Mouse (Mus musculus) limb, embryonic 13.5 days (tissue): ENCODE data around the gene 3110082I17Rik. TPM values are rescaled to one million over a fixed set of nuclear protein-coding genes. Genes with fewer than 3 reads are reported as not detected.
A peak's percentile ranks its signal among the peaks of the same experiment; 100 is the strongest.

Source experiments
- ATAC-seq: fragments of 200-750 bp; cut with Nextera tagmentation; 2 replicates; pipeline ENCODE4 v1.8.0; 2017; ENCODE audit warnings: low read depth, moderate number of reproducible peaks, moderate TSS enrichment; ENCODE audit not compliant: low FRiP score
- H3K27ac ChIP-seq: fragments of 300-500 bp; sonication (generic); 2 replicates; pipeline ENCODE4 v1.5.1; 2015; ENCODE audit warnings: inconsistent platforms, mild to moderate bottlenecking, moderate library complexity
- H3K27me3 ChIP-seq: fragments of 300-500 bp; sonication (generic); 2 replicates; pipeline ENCODE4 v1.6.1; 2015; ENCODE audit warnings: mild to moderate bottlenecking, inconsistent platforms
- H3K36me3 ChIP-seq: fragments of 300-500 bp; sonication (generic); 2 replicates; pipeline ENCODE4 v1.6.1; 2015; ENCODE audit warnings: inconsistent platforms, mild to moderate bottlenecking, moderate library complexity
- H3K4me1 ChIP-seq: fragments of 300-500 bp; sonication (generic); 2 replicates; pipeline ENCODE4 v1.6.1; 2015; ENCODE audit warnings: inconsistent platforms
- H3K4me2 ChIP-seq: fragments of 300-500 bp; sonication (generic); replicated peaks from 2 replicates; pipeline ENCODE4 v1.6.1; 2015; ENCODE audit warnings: inconsistent platforms, mild to moderate bottlenecking, moderate library complexity
- H3K4me3 ChIP-seq: fragments of 300-500 bp; sonication (generic); 2 replicates; pipeline ENCODE4 v1.5.1; 2015; ENCODE audit warnings: moderate library complexity, mild to moderate bottlenecking, inconsistent platforms
- H3K9ac ChIP-seq: fragments of 300-500 bp; sonication (generic); 2 replicates; pipeline ENCODE4 v1.6.1; 2015; ENCODE audit warnings: mild to moderate bottlenecking, inconsistent platforms
- H3K9me3 ChIP-seq: fragments of 300-500 bp; sonication (generic); 2 replicates; pipeline ENCODE4 v1.6.1; 2016; ENCODE audit warnings: inconsistent platforms
- WGBS: fragments of 180-500 bp; shearing (Covaris S2); methylation state at CpG from one replicate; pipeline ENCODE4 v1.1.7; 2015; 5-methylcytosine and 5-hydroxymethylcytosine counted together
- polyA plus RNA-seq: library from polyadenylated mRNA; unstranded; fragments of >200 nt; fragmentation: Nextera tagmentation; extraction: Ambion mirVana; gene quantifications from 2 replicates; pipeline ENCODE4 v1.2.1, GENCODE M21; 2015

The 3110082I17Rik gene
- polyA plus RNA-seq, 1 experiment from 2014 or later = 32.6 TPM

GRCm38 (mm10) chr5:139416942-139417341 is 43.4 kb downstream of the 3110082I17Rik start:
- no peak for ATAC-seq
- H3K36me3 ChIP-seq = peaks cover 15% of the 10 kb centered on the region; the same call in 1 of the 2 replicates
- H3K27me3 ChIP-seq = no peaks in the 10 kb centered on the region
- H3K4me1 ChIP-seq = peaks cover 35% of the 10 kb centered on the region
- H3K27ac ChIP-seq = no peak overlapping the region
- H3K4me3 ChIP-seq = no peak overlapping the region
- no peaks in the 10 kb centered on the region; the same call in 1 of the 2 replicates for H3K9me3 ChIP-seq
- H3K4me2 ChIP-seq = no peak overlapping the region
- 93% methylated on average over 4 of the region's 4 CpGs for WGBS
- no peak overlapping the region for H3K9ac ChIP-seq

GRCm38 (mm10) chr5:139415001-139415400 is 45.3 kb downstream of the 3110082I17Rik start:
- no peak for ATAC-seq
- H3K4me1 ChIP-seq = peaks cover 33% of the 10 kb centered on the region
- 86% methylated on average over 5 of the region's 5 CpGs for WGBS

GRCm38 (mm10) chr5:139413545-139413944 is 46.8 kb downstream of the 3110082I17Rik start:
- H3K4me3 ChIP-seq = no peak overlapping the region
- H3K9ac ChIP-seq = no peak overlapping the region
- H3K36me3 ChIP-seq = peaks cover 15% of the 10 kb centered on the region; the same call in 1 of the 2 replicates
- no peaks in the 10 kb centered on the region; the same call in 1 of the 2 replicates for H3K9me3 ChIP-seq
- no peaks in the 10 kb centered on the region for H3K27me3 ChIP-seq
- H3K4me1 ChIP-seq = peaks cover 32% of the 10 kb centered on the region
- 49% methylated on average over 4 of the region's 4 CpGs for WGBS
- H3K27ac ChIP-seq = no peak overlapping the region
- H3K4me2 ChIP-seq = no peak overlapping the region
- no peak for ATAC-seq

More at GRCm38 (mm10) chr5:139415001-139415400, 45.3 kb downstream of the 3110082I17Rik start:
- H3K27me3 ChIP-seq = no peaks in the 10 kb centered on the region
- H3K4me3 ChIP-seq = no peak overlapping the region
- no peak overlapping the region; the same call in 1 of the 2 replicates for H3K9ac ChIP-seq
- H3K9me3 ChIP-seq = no peaks in the 10 kb centered on the region; the same call in 1 of the 2 replicates
- H3K36me3 ChIP-seq = peaks cover 15% of the 10 kb centered on the region; the same call in 1 of the 2 replicates
- no peak overlapping the region for H3K27ac ChIP-seq
- H3K4me2 ChIP-seq = no peak overlapping the region

- no peak for ATAC-seq
- H3K9me3 ChIP-seq = no peaks in the 10 kb centered on the region
Measured at GRCm38 (mm10) chr5:139411665-139412314, 48.5 kb downstream of the 3110082I17Rik start.

GRCm38 (mm10) chr5:139411117-139411516 is 49.2 kb downstream of the 3110082I17Rik start:
- Histone ChIP-seq H3K27ac (no peak overlapping the region), H3K4me2 (no peak overlapping the region), H3K4me1 (peaks cover 48% of the 10 kb centered on the region), H3K27me3 (no peaks in the 10 kb centered on the region), H3K9ac (no peak overlapping the region), H3K4me3 (no peak overlapping the region), H3K36me3 (peaks cover 9% of the 10 kb centered on the region; the same call in 1 of the 2 replicates), H3K9me3 (no peaks in the 10 kb centered on the region)
- ATAC-seq = no peak
- 91% methylated on average over 6 of the region's 6 CpGs for WGBS

More at GRCm38 (mm10) chr5:139411665-139412314, 48.5 kb downstream of the 3110082I17Rik start:
- Histone ChIP-seq H3K27ac (no peak overlapping the region), H3K4me3 (no peak overlapping the region), H3K9ac (no peak overlapping the region), H3K36me3 (peaks cover 10% of the 10 kb centered on the region; the same call in 1 of the 2 replicates), H3K4me2 (no peak overlapping the region), H3K27me3 (no peaks in the 10 kb centered on the region), H3K4me1 (peaks cover 44% of the 10 kb centered on the region)
- 82% methylated on average over 15 of the region's 15 CpGs for WGBS

- no peak overlapping the region for H3K4me2 ChIP-seq
- H3K27ac ChIP-seq = no peak overlapping the region
- no peak overlapping the region for H3K4me3 ChIP-seq
- H3K27me3 ChIP-seq = no peaks in the 10 kb centered on the region
- no peak for ATAC-seq
- H3K9ac ChIP-seq = no peak overlapping the region
- no peaks in the 10 kb centered on the region for H3K9me3 ChIP-seq
- peaks cover 58% of the 10 kb centered on the region for H3K4me1 ChIP-seq
- H3K36me3 ChIP-seq = peaks cover 8% of the 10 kb centered on the region; the same call in 1 of the 2 replicates
- WGBS = 90% methylated on average over 4 of the region's 4 CpGs
Measured at GRCm38 (mm10) chr5:139410056-139410455, 50.3 kb downstream of the 3110082I17Rik start.

- Histone ChIP-seq H3K4me2 (no peak overlapping the region), H3K27ac (peak overlapping the region; percentile 6; the same call in 1 of the 2 replicates), H3K36me3 (peaks cover 1% of the 10 kb centered on the region; the same call in 1 of the 2 replicates), H3K9me3 (no peaks in the 10 kb centered on the region), H3K4me3 (no peak overlapping the region), H3K9ac (0 out of 2 replicates have a peak overlapping the region, but pooled peaks have one; percentile 35), H3K4me1 (peaks cover 61% of the 10 kb centered on the region), H3K27me3 (no peaks in the 10 kb centered on the region)
- ATAC-seq = no peak
- WGBS = 71% methylated on average over 12 of the region's 12 CpGs
Measured at GRCm38 (mm10) chr5:139409412-139409811, 50.9 kb downstream of the 3110082I17Rik start.

GRCm38 (mm10) chr5:139408511-139408910 is 51.8 kb downstream of the 3110082I17Rik start:
- no peaks in the 10 kb centered on the region for H3K9me3 ChIP-seq
- H3K36me3 ChIP-seq = no peaks in the 10 kb centered on the region
- ATAC-seq = no peak
- H3K4me1 ChIP-seq = peaks cover 52% of the 10 kb centered on the region
- H3K9ac ChIP-seq = no peak overlapping the region
- H3K4me2 ChIP-seq = no peak overlapping the region; the same call in 1 of the 2 replicates
- no peak overlapping the region for H3K27ac ChIP-seq
- no peaks in the 10 kb centered on the region for H3K27me3 ChIP-seq
- H3K4me3 ChIP-seq = no peak overlapping the region
- 85% methylated on average over 7 of the region's 7 CpGs for WGBS

- 0 out of 2 replicates have a peak overlapping the region, but pooled peaks have one; percentile 31 for H3K9ac ChIP-seq
- 74% methylated on average over 14 of the region's 14 CpGs for whole genome bisulfite sequencing
- no peaks in the 10 kb centered on the region for H3K9me3 ChIP-seq
- no peaks in the 10 kb centered on the region for H3K36me3 ChIP-seq
- peaks cover 45% of the 10 kb centered on the region for H3K4me1 ChIP-seq
- no peak; the same call in 1 of the 2 replicates for ATAC-seq
- peak overlapping the region; percentile 43 for H3K4me2 ChIP-seq
- peak overlapping the region; percentile 67 for H3K27ac ChIP-seq
- H3K4me3 ChIP-seq = 0 out of 2 replicates have a peak overlapping the region, but pooled peaks have one; percentile 1
- no peaks in the 10 kb centered on the region for H3K27me3 ChIP-seq
Measured at GRCm38 (mm10) chr5:139407121-139407885, 53.0 kb downstream of the 3110082I17Rik start.

- Histone ChIP-seq H3K9ac (no peak overlapping the region), H3K4me2 (peak overlapping the region; percentile 43), H3K9me3 (no peaks in the 10 kb centered on the region), H3K36me3 (no peaks in the 10 kb centered on the region), H3K4me3 (no peak overlapping the region), H3K4me1 (peaks cover 45% of the 10 kb centered on the region), H3K27ac (peak overlapping the region; percentile 52), H3K27me3 (no peaks in the 10 kb centered on the region)
- WGBS = 62% methylated on average over 3 of the region's 3 CpGs
- peak; percentile 21; the same call in 1 of the 2 replicates for ATAC-seq
Measured at GRCm38 (mm10) chr5:139405953-139406352, 54.4 kb downstream of the 3110082I17Rik start.

- Histone ChIP-seq H3K27ac (peak overlapping the region; percentile 52), H3K4me3 (no peak overlapping the region), H3K4me2 (0 out of 2 replicates have a peak overlapping the region, but pooled peaks have one; percentile 43), H3K9ac (no peak overlapping the region), H3K36me3 (no peaks in the 10 kb centered on the region), H3K27me3 (no peaks in the 10 kb centered on the region), H3K9me3 (no peaks in the 10 kb centered on the region), H3K4me1 (peaks cover 45% of the 10 kb centered on the region)
- no peak for ATAC-seq
- 57% methylated on average over 7 of the region's 7 CpGs for WGBS
Measured at GRCm38 (mm10) chr5:139405478-139405877, 54.8 kb downstream of the 3110082I17Rik start.
